Mouse (Mus musculus) neural tube, embryonic 15.5 days (tissue): ENCODE measurements around the gene Rasip1. TPM values are rescaled to one million over a fixed set of nuclear protein-coding genes. Genes with fewer than 3 reads are reported as not detected.
"Not testable (repeated sequence)": the region's sequence is repeated elsewhere in the genome, so short reads cannot be mapped to it uniquely, and the experiment has no call there.

Source experiments
- ATAC-seq: fragments of 200-750 bp; cut with Nextera tagmentation; 2 replicates; pipeline ENCODE4 v1.8.0; 2017; ENCODE audit warnings: mild to moderate bottlenecking, moderate TSS enrichment, moderate library complexity; ENCODE audit not compliant: low FRiP score
- H3K27ac ChIP-seq: fragments of 300-500 bp; sonication (generic); replicated peaks from 2 replicates; pipeline ENCODE4 v1.5.1; 2015; ENCODE audit warnings: mild to moderate bottlenecking, inconsistent platforms
- H3K27me3 ChIP-seq: fragments of 300-500 bp; sonication (generic); replicated peaks from 2 replicates; pipeline ENCODE4 v1.6.1; 2015; ENCODE audit warnings: inconsistent platforms
- H3K36me3 ChIP-seq: fragments of 300-500 bp; sonication (generic); 2 replicates; pipeline ENCODE4 v1.6.1; 2015; ENCODE audit warnings: inconsistent platforms
- H3K4me1 ChIP-seq: fragments of 300-500 bp; sonication (generic); 2 replicates; pipeline ENCODE4 v1.6.1; 2015; ENCODE audit warnings: inconsistent platforms
- H3K4me2 ChIP-seq: fragments of 300-500 bp; sonication (generic); 2 replicates; pipeline ENCODE4 v1.6.1; 2015; ENCODE audit warnings: inconsistent platforms, mild to moderate bottlenecking, moderate library complexity
- H3K4me3 ChIP-seq: fragments of 300-500 bp; sonication (generic); replicated peaks from 2 replicates; pipeline ENCODE4 v1.5.1; 2015; ENCODE audit warnings: mild to moderate bottlenecking, inconsistent platforms
- H3K9ac ChIP-seq: fragments of 300-500 bp; sonication (generic); replicated peaks from 2 replicates; pipeline ENCODE4 v1.6.1; 2015; ENCODE audit warnings: mild to moderate bottlenecking, inconsistent platforms
- H3K9me3 ChIP-seq: fragments of 300-500 bp; sonication (generic); replicated peaks from 2 replicates; pipeline ENCODE4 v1.6.1; 2016; ENCODE audit warnings: inconsistent platforms
- WGBS: fragments of 180-500 bp; shearing (Covaris S2); methylation state at CpG from one replicate; pipeline ENCODE4 v1.1.7; 2015; ENCODE audit warnings: mixed read lengths; 5-methylcytosine and 5-hydroxymethylcytosine counted together
- polyA plus RNA-seq: library from polyadenylated mRNA; unstranded; fragments of >200 nt; fragmentation: Nextera tagmentation; extraction: Ambion mirVana; gene quantifications from 2 replicates; pipeline ENCODE4 v1.2.1, GENCODE M21; 2015

Gene Rasip1
- polyA plus RNA-seq, 1 experiment from 2014 or later, result 17.6 TPM

- Histone ChIP-seq H3K4me1 (peaks cover 9% of the 10 kb centered on the region), H3K27me3 (no peaks in the 10 kb centered on the region), H3K27ac (no peak overlapping the region), H3K9me3 (no peaks in the 10 kb centered on the region), H3K4me3 (no peak overlapping the region), H3K36me3 (no peaks in the 10 kb centered on the region), H3K4me2 (no peak overlapping the region), H3K9ac (no peak overlapping the region)
- no peak for ATAC-seq
- 79% methylated on average over 8 of the region's 8 CpGs for WGBS
These were observed 22.1 kb downstream of the Rasip1 start for GRCm38 (mm10) chr7:45649351-45649750.

- not testable (repeated sequence) for H3K4me1 ChIP-seq, H3K36me3 ChIP-seq, H3K4me3 ChIP-seq, ATAC-seq, H3K4me2 ChIP-seq, H3K9ac ChIP-seq, H3K9me3 ChIP-seq, H3K27ac ChIP-seq, H3K27me3 ChIP-seq
- 96% methylated on average over 19 of the region's 20 CpGs for WGBS
These were observed 23.2 kb downstream of the Rasip1 start for GRCm38 (mm10) chr7:45650484-45650883.

- 45% methylated on average over 17 of the region's 17 CpGs for WGBS
- Histone ChIP-seq H3K9ac (no peak overlapping the region), H3K4me1 (peaks cover 5% of the 10 kb centered on the region; the same call in 1 of the 2 replicates)
These were observed 27.2 kb downstream of the Rasip1 start for GRCm38 (mm10) chr7:45654424-45655047.

GRCm38 (mm10) chr7:45660746-45661478 is 33.6 kb downstream of the Rasip1 start:
- Histone ChIP-seq H3K4me1 (no peaks in the 10 kb centered on the region), H3K27ac (no peak overlapping the region), H3K9ac (no peak overlapping the region), H3K4me3 (no peak overlapping the region), H3K4me2 (no peak overlapping the region), H3K27me3 (no peaks in the 10 kb centered on the region), H3K36me3 (no peaks in the 10 kb centered on the region), H3K9me3 (no peaks in the 10 kb centered on the region)
- ATAC-seq, result no peak
- WGBS, result 85% methylated on average over 11 of the region's 11 CpGs

More at GRCm38 (mm10) chr7:45654424-45655047, 27.2 kb downstream of the Rasip1 start:
- ATAC-seq, result 0 out of 2 replicates have a peak, but pooled peaks have one; percentile 55
- H3K4me2 ChIP-seq, result peak overlapping the region; percentile 35
- no peaks in the 10 kb centered on the region for H3K27me3 ChIP-seq
- no peak overlapping the region for H3K27ac ChIP-seq
- no peak overlapping the region for H3K4me3 ChIP-seq
- no peaks in the 10 kb centered on the region for H3K36me3 ChIP-seq
- H3K9me3 ChIP-seq, result no peaks in the 10 kb centered on the region

- not testable (repeated sequence) for H3K27ac ChIP-seq, H3K9me3 ChIP-seq, H3K4me1 ChIP-seq, H3K27me3 ChIP-seq, H3K36me3 ChIP-seq, ATAC-seq, H3K4me3 ChIP-seq, H3K4me2 ChIP-seq, H3K9ac ChIP-seq
- 90% methylated on average over 6 of the region's 6 CpGs for WGBS
These were observed 34.4 kb downstream of the Rasip1 start for GRCm38 (mm10) chr7:45661702-45662101.

GRCm38 (mm10) chr7:45665303-45666138 is 38.2 kb downstream of the Rasip1 start:
- no peaks in the 10 kb centered on the region for H3K9me3 ChIP-seq
- WGBS, result 70% methylated on average over 13 of the region's 13 CpGs
- H3K27me3 ChIP-seq, result no peaks in the 10 kb centered on the region
- no peak overlapping the region for H3K9ac ChIP-seq
- no peak overlapping the region for H3K4me2 ChIP-seq
- H3K4me1 ChIP-seq, result no peaks in the 10 kb centered on the region
- ATAC-seq, result no peak
- H3K36me3 ChIP-seq, result no peaks in the 10 kb centered on the region
- H3K27ac ChIP-seq, result no peak overlapping the region
- H3K4me3 ChIP-seq, result no peak overlapping the region

- no peak for ATAC-seq
- 86% methylated on average over 7 of the region's 7 CpGs for WGBS
- no peak within 1 kb of the TSS for H3K27ac ChIP-seq
- H3K4me2 ChIP-seq, result no peak within 1 kb of the TSS
- no peak within 1 kb of the TSS for H3K4me3 ChIP-seq
- H3K9me3 ChIP-seq, result no peaks in the 10 kb centered on the region
- H3K27me3 ChIP-seq, result no peaks in the 10 kb centered on the region
- H3K9ac ChIP-seq, result no peak within 1 kb of the TSS
- no peaks in the 10 kb centered on the region for H3K4me1 ChIP-seq
- H3K36me3 ChIP-seq, result no peaks in the 10 kb centered on the region
These were observed 38.9 kb downstream of the Rasip1 start, which contains the start of gene Fut2 for GRCm38 (mm10) chr7:45666161-45666560. Gene Fut2 (minus strand): TSS chr7:45666394.

GRCm38 (mm10) chr7:45667761-45668160 is 40.5 kb downstream of the Rasip1 start:
- Histone ChIP-seq H3K4me2 (no peak overlapping the region), H3K9ac (no peak overlapping the region), H3K9me3 (no peaks in the 10 kb centered on the region), H3K27me3 (no peaks in the 10 kb centered on the region), H3K4me1 (no peaks in the 10 kb centered on the region), H3K36me3 (no peaks in the 10 kb centered on the region), H3K4me3 (no peak overlapping the region), H3K27ac (no peak overlapping the region)
- ATAC-seq, result no peak
- WGBS, result 78% methylated on average over 14 of the region's 14 CpGs

GRCm38 (mm10) chr7:45668921-45669320 is 41.6 kb downstream of the Rasip1 start:
- Histone ChIP-seq H3K27me3 (no peaks in the 10 kb centered on the region), H3K9ac (no peak overlapping the region), H3K4me3 (no peak overlapping the region), H3K27ac (no peak overlapping the region), H3K36me3 (no peaks in the 10 kb centered on the region), H3K9me3 (no peaks in the 10 kb centered on the region), H3K4me1 (no peaks in the 10 kb centered on the region), H3K4me2 (no peak overlapping the region)
- no peak for ATAC-seq
- WGBS, result 97% methylated on average over 9 of the region's 9 CpGs

- no peak overlapping the region for H3K4me2 ChIP-seq
- no peak overlapping the region for H3K4me3 ChIP-seq
- H3K36me3 ChIP-seq, result no peaks in the 10 kb centered on the region
- peaks cover 6% of the 10 kb centered on the region for H3K4me1 ChIP-seq
- no peak for ATAC-seq
- H3K9me3 ChIP-seq, result no peaks in the 10 kb centered on the region
- H3K27me3 ChIP-seq, result no peaks in the 10 kb centered on the region
- no peak overlapping the region for H3K27ac ChIP-seq
- WGBS, result 68% methylated on average over 7 of the region's 7 CpGs
- H3K9ac ChIP-seq, result no peak overlapping the region
These were observed 50.5 kb downstream of the Rasip1 start for GRCm38 (mm10) chr7:45677627-45678295.

- Histone ChIP-seq H3K9me3 (no peaks in the 10 kb centered on the region), H3K4me2 (no peak overlapping the region), H3K4me1 (peaks cover 6% of the 10 kb centered on the region), H3K27me3 (no peaks in the 10 kb centered on the region), H3K4me3 (no peak overlapping the region), H3K27ac (no peak overlapping the region), H3K36me3 (no peaks in the 10 kb centered on the region), H3K9ac (no peak overlapping the region)
- ATAC-seq, result no peak
- WGBS, result 93% methylated on average over 14 of the region's 14 CpGs
These were observed 51.2 kb downstream of the Rasip1 start for GRCm38 (mm10) chr7:45678513-45678912.
